Comparison of ENCODE assay signal across 16 mouse cellular contexts in genomic region chr13:97734760-97735159, GRCm38 (mm10).
"Had no signal": no experiment of that assay in that cellular context is flagged by ENCODE, and none has a peak within 500 bp of the region (broad histone marks: within the 10 kb centered on the region; RNA-seq: fewer than 3 reads in every experiment).

No protein-coding gene starts in this region.

- H3K4me1 ChIP-seq: neural tube, embryonic 12.5 days; neural tube, embryonic 15.5 days; stomach, embryonic 15.5 days had no signal

- H3K9ac ChIP-seq: neural tube, embryonic 12.5 days; neural tube, embryonic 13.5 days; neural tube, embryonic 15.5 days; stomach, embryonic 15.5 days had no signal

- H3K4me2 ChIP-seq: neural tube, embryonic 12.5 days; neural tube, embryonic 13.5 days; neural tube, embryonic 15.5 days; stomach, embryonic 15.5 days had no signal

- H3K36me3 ChIP-seq: neural tube, embryonic 12.5 days; neural tube, embryonic 13.5 days; neural tube, embryonic 15.5 days; stomach, embryonic 15.5 days had no signal

- DNase-seq: retina, postnatal 1 day; right cerebral cortex, adult 18-20 months; right cerebral cortex, postnatal 14 days; right cerebral cortex, postnatal 25 days; right cerebral cortex, postnatal 4 days; thymus, adult 18-20 months; thymus, adult 2 months; thymus, postnatal 14 days; thymus, postnatal 25 days; thymus, postnatal 36 days; thymus, postnatal 4 days had no signal

- H3K9me3 ChIP-seq: neural tube, embryonic 12.5 days; neural tube, embryonic 13.5 days; neural tube, embryonic 15.5 days; stomach, embryonic 15.5 days had no signal

- H3K27ac ChIP-seq: neural tube, embryonic 12.5 days; neural tube, embryonic 13.5 days; neural tube, embryonic 15.5 days; stomach, embryonic 15.5 days; stomach, postnatal 0 days had no signal

- H3K27me3 ChIP-seq: neural tube, embryonic 12.5 days; neural tube, embryonic 13.5 days; neural tube, embryonic 15.5 days; stomach, embryonic 15.5 days had no signal

- H3K4me3 ChIP-seq: neural tube, embryonic 12.5 days; neural tube, embryonic 13.5 days; neural tube, embryonic 15.5 days; stomach, embryonic 15.5 days had no signal
